Mouse (Mus musculus) forebrain, embryonic 16.5 days (tissue): ENCODE results near the gene Rab7b. TPM values are rescaled to one million over a fixed set of nuclear protein-coding genes. Genes with fewer than 3 reads are reported as not detected.

Source experiments
- ATAC-seq: fragments of 200-750 bp; cut with Nextera tagmentation; 2 replicates; pipeline ENCODE4 v1.8.0; 2017; ENCODE audit warnings: mild to moderate bottlenecking, moderate library complexity
- H3K27ac ChIP-seq: fragments of 300-500 bp; sonication (generic); 2 replicates; pipeline ENCODE4 v1.5.1; 2014; ENCODE audit warnings: low read length, control low read depth
- H3K27me3 ChIP-seq: fragments of 300-500 bp; sonication (generic); replicated peaks from 2 replicates; pipeline ENCODE4 v1.6.1; 2014; ENCODE audit warnings: low read length; ENCODE audit not compliant: control insufficient read depth, insufficient read depth
- H3K36me3 ChIP-seq: fragments of 300-500 bp; sonication (generic); 2 replicates; pipeline ENCODE4 v1.6.1; 2014; ENCODE audit not compliant: control insufficient read depth, insufficient read depth
- H3K4me1 ChIP-seq: fragments of 300-500 bp; sonication (generic); replicated peaks from 2 replicates; pipeline ENCODE4 v1.6.1; 2014; ENCODE audit warnings: low read length; ENCODE audit not compliant: control insufficient read depth, insufficient read depth
- H3K4me2 ChIP-seq: fragments of 300-500 bp; sonication (generic); 2 replicates; pipeline ENCODE4 v1.6.1; 2014; ENCODE audit warnings: mild to moderate bottlenecking, low read length, control low read depth
- H3K4me3 ChIP-seq: fragments of 300-500 bp; sonication (generic); replicated peaks from 2 replicates; pipeline ENCODE4 v1.5.1; 2014; ENCODE audit warnings: mild to moderate bottlenecking, low read length, control low read depth
- H3K9ac ChIP-seq: fragments of 300-500 bp; sonication (generic); replicated peaks from 2 replicates; pipeline ENCODE4 v1.6.1; 2014; ENCODE audit warnings: low read depth, low read length, control low read depth
- H3K9me3 ChIP-seq: fragments of 300-500 bp; sonication (generic); 2 replicates; pipeline ENCODE4 v1.6.1; 2016; ENCODE audit warnings: low read length; ENCODE audit not compliant: control insufficient read depth
- WGBS: fragments of 180-500 bp; shearing (Covaris S2); extraction: QIAGEN DNeasy Blood & Tissue Kit; methylation state at CpG from one replicate; pipeline ENCODE4 v1.1.7; 2014; 5-methylcytosine and 5-hydroxymethylcytosine counted together
- polyA plus RNA-seq: library from polyadenylated mRNA; unstranded; fragments of >200 nt; fragmentation: Nextera tagmentation; extraction: Ambion mirVana; gene quantifications from 2 replicates; pipeline ENCODE4 v1.2.1, GENCODE M21; 2015

Gene Rab7b
- polyA plus RNA-seq, 1 experiment from 2014 or later: 1.0 TPM

DNA sequence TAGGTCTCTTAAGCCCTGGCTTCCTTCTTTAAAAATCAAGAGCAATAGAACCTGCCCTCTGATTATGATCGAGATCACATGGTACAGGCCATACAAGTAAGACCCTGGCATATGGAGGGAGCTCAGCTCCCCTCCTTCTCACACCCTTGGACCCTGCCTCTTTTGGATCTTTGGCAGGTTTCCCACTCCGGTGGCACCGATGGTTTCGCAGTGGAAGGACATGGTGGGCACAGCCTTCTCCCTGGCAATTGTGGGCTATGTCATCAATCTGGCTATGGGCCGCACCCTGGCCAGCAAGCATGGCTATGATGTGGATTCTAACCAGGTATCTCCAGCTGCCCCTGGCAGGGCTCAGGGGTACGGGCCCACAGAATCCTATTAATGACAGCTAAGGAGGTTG lies 68.7 kb downstream of the Rab7b start:
- H3K4me1 ChIP-seq: peaks cover 9% of the 10 kb centered on the region
- 81% methylated on average over 6 of the region's 6 CpGs for WGBS
- H3K27me3 ChIP-seq: no peaks in the 10 kb centered on the region
- no peak overlapping the region for H3K4me3 ChIP-seq
- H3K9me3 ChIP-seq: no peaks in the 10 kb centered on the region
- H3K27ac ChIP-seq: no peak overlapping the region
- no peaks in the 10 kb centered on the region for H3K36me3 ChIP-seq
- ATAC-seq: no peak
- H3K9ac ChIP-seq: no peak overlapping the region
- no peak overlapping the region for H3K4me2 ChIP-seq

DNA sequence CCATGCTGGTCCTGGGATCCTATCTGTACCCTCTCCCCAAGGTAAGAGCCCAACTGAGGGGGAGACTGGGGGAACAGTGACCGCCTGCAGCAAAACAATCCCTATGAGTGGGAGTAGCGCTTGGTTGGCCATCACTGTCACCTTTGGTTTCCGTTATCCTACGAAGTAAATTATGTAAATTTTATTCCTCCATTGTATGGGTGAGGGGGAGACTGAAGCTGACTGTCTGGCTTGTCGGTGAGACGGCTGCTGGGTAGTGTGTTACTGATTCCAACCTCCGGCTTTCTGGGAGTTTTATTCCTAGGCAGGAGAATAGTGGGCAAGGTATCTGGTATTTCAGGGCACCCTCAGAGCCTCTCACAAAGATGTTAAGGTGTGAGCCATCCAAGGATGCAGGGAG lies 70.3 kb downstream of the Rab7b start:
- Histone ChIP-seq H3K9ac (no peak overlapping the region), H3K4me1 (peaks cover 4% of the 10 kb centered on the region; the same call in 1 of the 2 replicates), H3K4me2 (no peak overlapping the region), H3K27me3 (no peaks in the 10 kb centered on the region), H3K36me3 (no peaks in the 10 kb centered on the region), H3K4me3 (no peak overlapping the region), H3K9me3 (no peaks in the 10 kb centered on the region), H3K27ac (no peak overlapping the region)
- peak; percentile 50 for ATAC-seq
- 41% methylated on average over 7 of the region's 7 CpGs for WGBS

DNA sequence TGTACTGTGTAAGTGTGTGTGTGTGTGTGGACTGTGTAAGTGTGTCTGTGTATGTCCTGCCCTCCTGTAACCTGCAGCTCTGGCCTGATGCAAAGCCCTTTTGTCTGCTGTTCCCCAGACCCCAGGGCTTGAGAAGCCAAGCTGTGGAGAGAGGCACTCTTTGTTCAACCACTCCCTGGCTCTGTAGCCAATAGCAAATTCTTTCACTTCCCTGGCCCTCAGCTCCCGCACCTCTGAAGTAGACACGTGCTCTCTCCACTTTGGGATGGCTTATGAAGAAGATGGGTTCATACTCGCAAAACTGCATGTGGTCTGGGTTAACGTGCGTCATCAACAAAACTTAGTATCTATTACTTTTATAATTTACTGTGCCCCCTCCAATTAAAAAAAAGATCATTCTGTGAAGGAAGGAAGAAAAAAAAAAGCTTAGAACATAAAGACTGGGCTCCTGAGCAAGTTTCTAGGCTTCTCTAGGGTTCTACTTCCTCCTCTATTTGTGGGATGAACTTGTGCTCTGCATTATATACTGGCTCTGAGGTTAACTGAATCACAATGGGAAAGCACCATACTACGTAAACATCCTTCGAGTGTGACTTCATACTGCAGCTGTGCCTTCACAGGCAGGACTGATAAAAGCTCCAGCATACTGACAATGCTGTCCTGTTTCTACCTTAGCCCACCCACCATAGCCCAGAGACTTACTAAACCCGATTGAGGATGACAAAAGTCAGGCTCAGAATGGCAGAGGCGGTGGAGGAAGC lies 71.4 kb downstream of the Rab7b start:
- H3K36me3 ChIP-seq: no peaks in the 10 kb centered on the region
- ATAC-seq: no peak
- H3K27ac ChIP-seq: no peak overlapping the region
- peaks cover 4% of the 10 kb centered on the region; the same call in 1 of the 2 replicates for H3K4me1 ChIP-seq
- H3K4me3 ChIP-seq: no peak overlapping the region
- no peak overlapping the region for H3K9ac ChIP-seq
- H3K27me3 ChIP-seq: no peaks in the 10 kb centered on the region
- no peaks in the 10 kb centered on the region for H3K9me3 ChIP-seq
- WGBS: 70% methylated on average over 9 of the region's 9 CpGs
- H3K4me2 ChIP-seq: no peak overlapping the region

DNA sequence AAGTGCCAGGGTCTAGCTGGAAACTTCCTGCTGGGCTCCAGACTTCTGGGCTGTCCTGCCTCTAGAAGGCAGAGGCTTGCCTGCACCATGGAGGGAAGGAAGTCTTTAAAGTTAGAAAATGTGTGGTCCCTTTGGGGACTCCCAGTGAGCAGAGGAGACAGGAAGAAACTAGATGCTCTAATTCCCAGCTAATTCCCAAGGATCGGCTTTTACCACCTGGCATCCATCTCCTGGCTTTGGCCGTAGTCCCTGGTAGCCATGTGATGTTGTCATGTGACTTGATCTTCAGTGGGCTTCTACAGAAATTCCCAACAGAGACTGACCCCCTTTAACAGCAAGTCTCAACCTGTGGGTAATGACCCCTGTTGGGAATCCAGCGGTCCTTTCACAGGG lies 71.9 kb downstream of the Rab7b start:
- Histone ChIP-seq H3K9ac (no peak overlapping the region), H3K4me1 (peaks cover 5% of the 10 kb centered on the region; the same call in 1 of the 2 replicates), H3K36me3 (no peaks in the 10 kb centered on the region), H3K4me3 (no peak overlapping the region), H3K27ac (no peak overlapping the region), H3K9me3 (no peaks in the 10 kb centered on the region), H3K4me2 (no peak overlapping the region), H3K27me3 (no peaks in the 10 kb centered on the region)
- WGBS: 86% methylated on average over 3 of the region's 3 CpGs
- ATAC-seq: no peak

DNA sequence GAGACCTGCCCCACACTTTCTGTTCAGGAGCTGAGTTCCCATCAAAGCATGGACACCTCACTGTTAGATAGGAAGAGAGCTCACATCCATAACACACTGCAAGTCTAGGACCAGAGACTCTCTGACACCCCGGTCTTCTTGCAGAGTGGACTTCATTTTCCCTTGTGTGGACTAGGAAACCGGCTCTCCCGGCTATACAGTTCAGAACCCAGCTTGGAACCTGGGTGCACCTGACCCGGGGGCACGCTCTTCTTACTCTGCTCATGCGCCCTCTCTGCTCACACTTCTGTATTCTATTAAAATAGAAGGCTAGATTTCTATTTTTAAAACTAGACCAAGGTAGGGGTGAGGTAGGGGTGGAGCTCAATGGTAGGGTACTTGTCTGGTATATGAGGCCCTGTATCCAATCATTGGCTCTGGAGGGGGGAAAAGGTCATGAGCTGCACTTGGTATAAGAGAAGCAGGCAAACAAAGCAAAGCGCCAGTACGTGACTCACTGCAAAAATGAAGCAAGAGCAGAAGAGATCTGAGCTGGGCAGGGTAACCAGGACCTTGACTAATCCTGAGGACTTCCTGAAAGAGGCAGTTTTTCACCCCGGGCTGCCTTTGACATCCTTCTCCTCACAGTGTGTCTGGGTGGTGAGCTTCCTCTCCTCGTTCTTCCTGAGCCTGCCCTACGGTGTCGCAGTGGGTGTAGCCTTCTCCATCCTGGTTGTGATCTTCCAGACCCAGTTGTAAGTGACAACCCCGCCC lies 72.8 kb downstream of the Rab7b start:
- H3K27ac ChIP-seq: no peak overlapping the region
- no peak overlapping the region for H3K9ac ChIP-seq
- H3K4me3 ChIP-seq: no peak overlapping the region
- peaks cover 6% of the 10 kb centered on the region; the same call in 1 of the 2 replicates for H3K4me1 ChIP-seq
- no peaks in the 10 kb centered on the region for H3K36me3 ChIP-seq
- 92% methylated on average over 13 of the region's 13 CpGs for WGBS
- ATAC-seq: no peak
- no peaks in the 10 kb centered on the region for H3K27me3 ChIP-seq
- H3K4me2 ChIP-seq: no peak overlapping the region
- no peaks in the 10 kb centered on the region for H3K9me3 ChIP-seq

DNA sequence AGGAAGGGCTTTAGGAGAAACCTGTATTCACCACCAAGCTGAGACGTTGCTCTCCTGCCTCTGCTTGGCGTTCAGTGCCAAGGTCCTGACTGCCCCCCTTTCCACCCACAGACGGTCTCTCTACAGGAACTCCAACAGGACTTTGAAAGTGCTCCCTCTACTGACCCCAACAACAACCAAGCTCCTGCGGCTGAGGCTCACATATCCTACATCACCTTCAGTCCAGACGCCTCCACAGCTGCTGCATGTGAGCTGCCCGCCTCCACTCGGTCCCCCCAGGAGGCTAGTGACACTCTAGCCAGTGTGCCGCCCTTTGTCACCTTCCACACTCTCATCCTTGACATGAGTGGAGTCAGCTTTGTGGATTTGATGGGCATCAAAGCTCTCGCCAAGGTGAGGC lies 75.2 kb downstream of the Rab7b start:
- Histone ChIP-seq H3K27me3 (no peaks in the 10 kb centered on the region), H3K4me3 (no peak overlapping the region), H3K4me1 (peaks cover 10% of the 10 kb centered on the region; the same call in 1 of the 2 replicates), H3K9ac (no peak overlapping the region), H3K4me2 (no peak overlapping the region), H3K9me3 (no peaks in the 10 kb centered on the region), H3K27ac (no peak overlapping the region), H3K36me3 (no peaks in the 10 kb centered on the region)
- no peak for ATAC-seq
- WGBS: 64% methylated on average over 9 of the region's 9 CpGs

DNA sequence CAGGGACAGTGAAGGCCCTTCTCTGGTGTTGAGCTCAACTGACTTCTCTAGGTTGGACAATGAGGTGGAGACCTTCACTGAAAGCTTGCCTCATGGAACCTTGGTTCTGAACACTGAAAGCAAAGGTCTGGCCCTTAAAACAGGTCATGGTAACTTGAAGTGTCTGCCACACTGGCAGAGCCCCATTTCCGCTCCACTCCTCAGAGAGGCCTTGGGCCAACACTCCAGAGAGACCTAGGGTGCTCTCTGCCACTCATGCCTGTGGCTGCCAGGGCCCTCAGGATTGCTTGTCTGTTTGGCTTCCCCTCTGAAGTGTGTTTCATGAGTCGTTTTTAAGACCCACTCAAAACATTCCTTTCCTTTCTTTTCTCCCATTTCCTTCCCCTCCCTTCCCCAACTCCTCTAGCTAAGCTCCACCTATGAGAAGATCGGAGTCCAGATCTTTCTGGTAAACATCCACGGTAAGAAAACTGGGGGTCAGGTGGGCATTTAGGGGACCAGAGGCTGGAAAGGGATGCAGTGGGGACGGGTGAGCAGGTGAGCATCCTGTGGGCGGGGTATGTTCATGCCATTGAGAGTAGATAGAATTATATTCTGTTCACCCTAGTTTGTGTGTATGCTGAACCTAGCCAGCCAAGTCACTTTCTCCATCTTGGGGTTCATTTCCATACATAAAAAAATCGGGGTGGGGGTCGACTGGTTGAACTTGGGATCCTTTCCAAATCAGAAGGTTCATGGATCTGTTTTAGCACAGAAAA lies 76.3 kb downstream of the Rab7b start:
- H3K27me3 ChIP-seq: no peaks in the 10 kb centered on the region
- H3K9ac ChIP-seq: no peak overlapping the region
- no peak overlapping the region for H3K4me2 ChIP-seq
- peaks cover 8% of the 10 kb centered on the region for H3K4me1 ChIP-seq
- WGBS: 63% methylated on average over 8 of the region's 8 CpGs
- ATAC-seq: no peak
- no peak overlapping the region for H3K27ac ChIP-seq
- no peak overlapping the region for H3K4me3 ChIP-seq
- H3K9me3 ChIP-seq: no peaks in the 10 kb centered on the region
- no peaks in the 10 kb centered on the region for H3K36me3 ChIP-seq
